Mouse (Mus musculus): ENCODE measurements around the gene Smim14. TPM values are rescaled to one million over a fixed set of nuclear protein-coding genes. Genes with fewer than 3 reads are reported as not detected.

Gene Smim14
- polyA plus RNA-seq, 1 experiment from 2014 or later, result 250 TPM

DNA sequence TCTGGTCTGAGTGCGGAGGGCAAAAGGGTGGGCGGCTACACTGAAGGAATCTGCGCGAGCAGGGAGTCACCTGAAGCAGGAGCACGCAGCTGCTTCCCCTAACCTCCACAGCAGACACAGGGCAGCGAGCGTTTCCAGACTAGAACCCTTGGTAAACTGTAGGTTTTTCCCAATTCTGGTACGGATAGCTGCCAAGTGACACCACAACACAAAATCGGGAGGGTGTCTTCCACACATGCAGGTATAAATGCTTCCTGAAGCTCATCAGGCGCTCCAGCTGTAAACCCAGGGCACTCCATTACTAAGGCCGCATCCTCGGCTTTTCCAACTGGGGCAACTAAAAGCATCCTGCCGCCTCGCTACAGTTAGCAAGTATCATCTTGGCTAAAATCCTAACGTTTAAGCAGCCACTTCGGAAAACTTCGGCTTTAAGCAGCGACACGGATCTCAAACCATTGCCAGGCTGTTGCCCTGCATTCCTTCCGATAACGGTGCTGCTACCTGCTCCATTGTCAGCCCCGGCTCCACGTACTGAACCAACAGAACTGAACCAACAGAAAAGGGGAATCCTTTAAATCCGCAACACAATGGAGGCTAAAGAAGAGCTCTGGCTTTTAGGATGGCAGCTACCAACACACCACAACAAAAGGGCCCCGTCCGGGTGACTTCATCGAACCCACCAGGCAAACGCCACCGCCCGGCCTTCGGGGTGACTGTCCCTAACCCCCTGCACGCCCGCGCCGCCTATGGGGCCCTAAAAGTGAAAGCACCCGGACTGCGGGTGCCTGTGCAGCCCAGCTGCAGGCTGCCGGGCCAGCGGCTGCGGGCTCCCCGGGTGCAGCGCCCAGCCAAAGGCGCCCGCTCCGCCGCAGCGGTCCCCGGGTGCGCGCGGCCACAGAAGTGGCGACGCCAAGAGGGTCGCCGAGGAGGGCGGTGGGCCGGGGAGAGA is 44.9 kb downstream of the Smim14 start:
- H3K36me3 ChIP-seq (ENCODE audit: control insufficient read depth, insufficient read depth), result no peaks in the 10 kb centered on the region
- no peaks in the 10 kb centered on the region for H3K27me3 ChIP-seq (replicated peaks; ENCODE audit: control insufficient read depth, insufficient read depth, low read length)
- under 1% methylated on average over 52 of the region's 57 CpGs for WGBS
- H3K9ac ChIP-seq (ENCODE audit: low read depth, low read length), result peak overlapping the region; percentile 98
- H3K9me3 ChIP-seq (ENCODE audit: control insufficient read depth), result no peaks in the 10 kb centered on the region
- peak overlapping the region; percentile 63 for H3K4me2 ChIP-seq (replicated peaks; ENCODE audit: low read depth)
- TF ChIP-seq CTCF (IDR thresholded peaks at IDR 0.05; ENCODE audit: low read depth), result peak; percentile 63
- peak; percentile 84 for ATAC-seq
- H3K27ac ChIP-seq (ENCODE audit: low read depth, low read length), result peak overlapping the region; percentile 99
- peak overlapping the region; percentile 94 for H3K4me3 ChIP-seq (ENCODE audit: low read depth, low read length)
- no peaks in the 10 kb centered on the region for H3K4me1 ChIP-seq (replicated peaks; ENCODE audit: control insufficient read depth, insufficient read depth, low read length)

DNA sequence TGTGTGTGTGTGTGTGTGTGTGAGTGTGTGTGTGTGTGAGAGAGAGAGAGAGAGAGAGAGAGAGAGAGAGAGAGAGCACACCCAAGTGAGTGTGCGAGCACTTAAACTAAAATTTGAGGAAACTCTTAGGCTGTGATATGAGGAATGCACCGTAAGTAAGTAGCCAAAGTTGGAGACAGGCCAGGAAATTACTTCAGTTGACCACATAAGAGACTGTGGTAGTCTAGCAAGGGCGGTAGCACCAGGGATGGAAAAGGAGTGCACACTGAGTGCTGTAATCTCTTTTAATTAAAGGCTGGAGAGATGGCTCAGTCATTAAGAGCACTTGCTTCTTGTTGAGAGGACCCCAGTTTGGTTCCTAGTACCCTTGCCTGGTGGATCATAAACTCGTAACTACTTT is 47.2 kb downstream of the Smim14 start:
- Histone ChIP-seq H3K27me3 (replicated peaks; ENCODE audit: control insufficient read depth, insufficient read depth, low read length) (no peaks in the 10 kb centered on the region), H3K4me1 (replicated peaks; ENCODE audit: control insufficient read depth, insufficient read depth, low read length) (no peaks in the 10 kb centered on the region)

DNA sequence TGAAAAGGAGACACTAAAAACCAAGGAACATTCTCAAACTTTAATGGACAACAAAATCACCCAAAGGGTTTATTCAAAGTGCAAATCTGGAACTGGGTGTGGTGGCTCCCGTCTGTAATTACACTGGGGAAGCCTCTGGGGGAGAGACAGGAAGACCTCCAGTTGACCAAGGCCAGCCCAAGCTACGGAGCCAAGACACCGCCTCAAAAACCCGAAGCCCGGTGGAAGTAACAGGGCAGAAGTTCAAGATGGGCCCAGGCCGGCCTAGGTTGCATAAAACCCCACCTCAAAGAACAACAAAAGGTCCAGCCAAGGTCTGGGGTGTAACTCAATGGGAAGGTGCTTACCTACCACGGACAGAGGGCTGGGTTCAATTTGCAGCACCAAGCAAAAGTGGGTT is 48.3 kb downstream of the Smim14 start:
- Histone ChIP-seq H3K27ac (ENCODE audit: low read depth, low read length) (no peak overlapping the region), H3K9ac (ENCODE audit: low read depth, low read length) (no peak overlapping the region), H3K4me1 (replicated peaks; ENCODE audit: control insufficient read depth, insufficient read depth, low read length) (peaks cover 2% of the 10 kb centered on the region; the same call in 1 of the 2 replicates), H3K36me3 (ENCODE audit: control insufficient read depth, insufficient read depth) (no peaks in the 10 kb centered on the region), H3K4me2 (replicated peaks; ENCODE audit: low read depth) (no peak overlapping the region), H3K9me3 (ENCODE audit: control insufficient read depth) (no peaks in the 10 kb centered on the region), H3K4me3 (ENCODE audit: low read depth, low read length) (no peak overlapping the region), H3K27me3 (replicated peaks; ENCODE audit: control insufficient read depth, insufficient read depth, low read length) (no peaks in the 10 kb centered on the region)
- no peak for TF ChIP-seq CTCF (IDR thresholded peaks at IDR 0.05; ENCODE audit: low read depth)
- no peak for ATAC-seq
- WGBS, result 58% methylated on average over 7 of the region's 7 CpGs

More for the DNA sequence above, 47.2 kb downstream of the Smim14 start:
- WGBS, result 75% methylated on average over 4 of the region's 4 CpGs
- no peaks in the 10 kb centered on the region for H3K36me3 ChIP-seq (ENCODE audit: control insufficient read depth, insufficient read depth)
- H3K27ac ChIP-seq (ENCODE audit: low read depth, low read length), result no peak overlapping the region
- no peaks in the 10 kb centered on the region for H3K9me3 ChIP-seq (ENCODE audit: control insufficient read depth)
- TF ChIP-seq CTCF (IDR thresholded peaks at IDR 0.05; ENCODE audit: low read depth), result no peak
- no peak overlapping the region for H3K4me3 ChIP-seq (ENCODE audit: low read depth, low read length)
- no peak for ATAC-seq
- no peak overlapping the region for H3K9ac ChIP-seq (ENCODE audit: low read depth, low read length)
- no peak overlapping the region for H3K4me2 ChIP-seq (replicated peaks; ENCODE audit: low read depth)

DNA sequence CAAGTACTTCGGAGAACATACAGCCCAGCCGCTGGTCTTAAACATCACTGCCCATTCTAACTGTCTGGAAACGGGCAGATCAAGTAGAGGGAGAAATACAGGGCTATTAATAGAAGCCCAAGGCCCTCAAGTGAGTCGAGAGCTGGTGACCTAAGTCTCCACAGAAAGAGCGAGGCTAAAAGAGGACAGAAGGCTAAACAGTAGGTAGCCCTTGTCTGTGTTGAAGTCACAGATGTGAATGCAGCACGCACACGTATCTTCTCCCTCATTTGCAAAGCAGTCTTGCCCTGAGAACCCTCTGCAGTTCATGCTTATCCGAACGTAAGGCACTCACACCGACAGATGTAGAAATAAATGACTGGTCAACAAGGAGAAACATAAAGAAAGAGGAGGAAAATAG is 49.6 kb downstream of the Smim14 start:
- H3K4me3 ChIP-seq (ENCODE audit: low read depth, low read length), result no peak overlapping the region
- H3K4me2 ChIP-seq (replicated peaks; ENCODE audit: low read depth), result no peak overlapping the region
- no peak for TF ChIP-seq CTCF (IDR thresholded peaks at IDR 0.05; ENCODE audit: low read depth)
- H3K9ac ChIP-seq (ENCODE audit: low read depth, low read length), result no peak overlapping the region
- WGBS, result 86% methylated on average over 10 of the region's 10 CpGs
- H3K4me1 ChIP-seq (replicated peaks; ENCODE audit: control insufficient read depth, insufficient read depth, low read length), result peaks cover 2% of the 10 kb centered on the region; the same call in 1 of the 2 replicates
- no peaks in the 10 kb centered on the region for H3K36me3 ChIP-seq (ENCODE audit: control insufficient read depth, insufficient read depth)
- H3K27me3 ChIP-seq (replicated peaks; ENCODE audit: control insufficient read depth, insufficient read depth, low read length), result no peaks in the 10 kb centered on the region
- no peaks in the 10 kb centered on the region for H3K9me3 ChIP-seq (ENCODE audit: control insufficient read depth)
- no peak overlapping the region for H3K27ac ChIP-seq (ENCODE audit: low read depth, low read length)
- no peak for ATAC-seq

DNA sequence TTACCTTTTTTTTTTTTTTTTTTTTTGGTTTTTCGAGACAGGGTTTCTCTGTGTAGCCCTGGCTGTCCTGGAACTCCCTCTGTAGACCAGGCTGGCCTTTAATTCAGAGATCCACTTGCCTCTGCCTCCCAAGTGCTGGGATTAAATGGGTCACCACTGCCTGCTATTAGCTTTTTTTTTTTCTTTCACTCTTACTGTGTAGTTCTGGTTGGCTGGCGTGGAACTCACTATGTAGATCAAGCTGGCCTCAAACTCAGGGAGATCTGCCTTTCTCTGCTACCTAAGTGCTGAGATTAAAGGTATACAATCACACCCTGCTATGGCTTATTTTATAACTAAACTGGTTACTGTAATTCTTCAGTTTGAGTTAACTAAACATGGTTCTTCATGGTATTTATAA is 50.5 kb downstream of the Smim14 start:
- H3K4me1 ChIP-seq (replicated peaks; ENCODE audit: control insufficient read depth, insufficient read depth, low read length), result peaks cover 2% of the 10 kb centered on the region; the same call in 1 of the 2 replicates
- no peak overlapping the region for H3K4me2 ChIP-seq (replicated peaks; ENCODE audit: low read depth)
- no peak for ATAC-seq
- no peaks in the 10 kb centered on the region for H3K9me3 ChIP-seq (ENCODE audit: control insufficient read depth)
- TF ChIP-seq CTCF (IDR thresholded peaks at IDR 0.05; ENCODE audit: low read depth), result no peak
- no peak overlapping the region for H3K27ac ChIP-seq (ENCODE audit: low read depth, low read length)
- no peak overlapping the region for H3K4me3 ChIP-seq (ENCODE audit: low read depth, low read length)
- WGBS, result 55% methylated on average over 2 of the region's 2 CpGs
- no peak overlapping the region for H3K9ac ChIP-seq (ENCODE audit: low read depth, low read length)
- H3K36me3 ChIP-seq (ENCODE audit: control insufficient read depth, insufficient read depth), result no peaks in the 10 kb centered on the region
- no peaks in the 10 kb centered on the region for H3K27me3 ChIP-seq (replicated peaks; ENCODE audit: control insufficient read depth, insufficient read depth, low read length)

DNA sequence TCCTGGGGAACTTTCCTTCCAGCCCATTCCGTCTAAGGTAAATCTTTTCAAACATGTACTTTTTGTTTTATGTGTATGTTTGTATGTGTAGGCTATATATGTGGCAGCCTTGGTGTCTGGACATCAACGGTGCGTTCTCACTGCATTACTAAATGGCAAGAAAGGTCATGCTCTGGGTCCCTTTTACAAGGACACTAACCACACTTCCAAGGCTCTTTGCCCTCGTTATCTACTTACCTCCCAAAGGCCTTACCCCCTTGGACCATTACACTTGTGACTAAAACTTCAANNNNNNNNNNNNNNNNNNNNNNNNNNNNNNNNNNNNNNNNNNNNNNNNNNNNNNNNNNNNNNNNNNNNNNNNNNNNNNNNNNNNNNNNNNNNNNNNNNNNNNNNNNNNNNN is 54.0 kb downstream of the Smim14 start:
- Histone ChIP-seq H3K9me3 (ENCODE audit: control insufficient read depth) (no peaks in the 10 kb centered on the region), H3K4me2 (replicated peaks; ENCODE audit: low read depth) (no peak overlapping the region), H3K4me3 (ENCODE audit: low read depth, low read length) (no peak overlapping the region), H3K27me3 (replicated peaks; ENCODE audit: control insufficient read depth, insufficient read depth, low read length) (no peaks in the 10 kb centered on the region), H3K27ac (ENCODE audit: low read depth, low read length) (no peak overlapping the region), H3K4me1 (replicated peaks; ENCODE audit: control insufficient read depth, insufficient read depth, low read length) (peaks cover 2% of the 10 kb centered on the region; the same call in 1 of the 2 replicates), H3K9ac (ENCODE audit: low read depth, low read length) (no peak overlapping the region), H3K36me3 (ENCODE audit: control insufficient read depth, insufficient read depth) (no peaks in the 10 kb centered on the region)
- WGBS, result 91% methylated on average over 4 of the region's 4 CpGs
- no peak for TF ChIP-seq CTCF (IDR thresholded peaks at IDR 0.05; ENCODE audit: low read depth)
- no peak for ATAC-seq
